Mouse (Mus musculus) embryonic fibroblast, embryonic 13.5 days (primary cell): ENCODE data around the gene Rnf224.

ENCODE experiments used
- CTCF ChIP-seq: IDR thresholded peaks from 2 replicates; pipeline ENCODE4 v1.5.1; 2011; ENCODE audit warnings: mild to moderate bottlenecking, control low read depth, low read length, moderate library complexity, borderline replicate concordance; ENCODE audit not compliant: insufficient read depth
- POLR2A ChIP-seq: IDR thresholded peaks from 2 replicates; pipeline ENCODE4 v1.6.1; 2011; ENCODE audit warnings: low read depth, mild to moderate bottlenecking, control low read depth, low read length, moderate library complexity

DNA sequence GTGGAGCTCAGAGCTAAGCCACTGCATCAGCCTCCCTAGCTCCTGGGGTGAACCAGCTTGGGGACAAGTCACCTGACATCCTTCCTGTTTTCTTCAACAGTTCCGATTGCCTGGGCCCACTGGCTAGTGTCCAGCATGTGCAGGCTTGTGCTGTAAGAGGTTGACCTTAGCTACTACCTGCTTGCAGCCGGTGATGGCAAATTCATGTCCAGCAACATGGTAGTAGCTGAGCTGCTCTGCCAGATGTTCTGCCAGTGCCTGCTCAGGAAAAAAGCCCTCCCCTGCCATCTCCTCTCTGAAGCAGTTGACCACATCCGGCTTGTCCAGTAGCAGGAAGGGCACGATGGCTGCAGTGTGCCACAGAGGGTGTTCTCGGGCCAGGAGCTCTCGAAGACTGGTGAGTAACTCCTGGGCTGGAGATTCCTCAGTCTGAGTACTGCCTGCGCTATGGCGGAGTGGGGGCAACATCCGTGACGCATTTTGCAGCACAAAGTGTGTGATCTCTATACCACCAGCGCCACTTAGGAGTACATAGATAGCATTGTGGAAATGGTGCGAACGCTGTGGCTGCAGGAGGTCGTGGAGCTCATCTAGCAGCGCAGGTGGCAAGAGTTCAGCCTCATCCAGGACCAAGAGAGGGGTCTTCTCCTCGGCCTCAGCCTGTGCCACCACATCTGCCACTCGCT is 42.0 kb downstream of the Rnf224 start:
- TF ChIP-seq CTCF (no peak), POLR2A (no peak)
